In genomic region chr17:15990303-15990702, GRCm38 (mm10) we compare ENCODE assay signal across 12 mouse cellular contexts.
DNase-seq lines count a peak whose midpoint lies in the region; ATAC-seq and TF ChIP-seq lines count a peak whose summit lies in the region.
"Had no signal": no experiment of that assay in that cellular context is flagged by ENCODE, and none has a peak within 500 bp of the region (broad histone marks: within the 10 kb centered on the region; RNA-seq: fewer than 3 reads in every experiment).

No protein-coding gene starts in this region.

- WGBS in lung, embryonic 16.5 days = 22% methylated on average over 6 of the region's 6 CpGs
- WGBS in lung, postnatal 0 days = 31% methylated on average over 6 of the region's 6 CpGs
- 12% methylated on average over 6 of the region's 6 CpGs for WGBS in embryonic facial prominence, embryonic 12.5 days
- WGBS in neural tube, embryonic 15.5 days = 8% methylated on average over 6 of the region's 6 CpGs

- H3K4me2 ChIP-seq in lung, embryonic 16.5 days (ENCODE audit: low read depth, low read length) = no peak overlapping the region
- H3K4me2 ChIP-seq in lung, postnatal 0 days (replicated peaks; ENCODE audit: low read depth, low read length) = no peak overlapping the region
- H3K4me2 ChIP-seq in embryonic facial prominence, embryonic 12.5 days (replicated peaks) = no peak overlapping the region
- 0 out of 2 replicates have a peak overlapping the region, but pooled peaks have one; percentile 15 for H3K4me2 ChIP-seq in neural tube, embryonic 15.5 days
- H3K4me2 ChIP-seq: heart, embryonic 11.5 days; liver, embryonic 12.5 days; stomach, embryonic 15.5 days had no signal

- no peak overlapping the region for H3K9ac ChIP-seq in lung, embryonic 16.5 days (ENCODE audit: low read length)
- H3K9ac ChIP-seq in lung, postnatal 0 days (replicated peaks; ENCODE audit: low read depth) = no peak overlapping the region
- H3K9ac ChIP-seq in embryonic facial prominence, embryonic 12.5 days = no peak overlapping the region
- no peak overlapping the region for H3K9ac ChIP-seq in neural tube, embryonic 15.5 days (replicated peaks)
- H3K9ac ChIP-seq: liver, embryonic 12.5 days; stomach, embryonic 15.5 days had no signal

- no peaks in the 10 kb centered on the region; the same call in 1 of the 2 replicates for H3K4me1 ChIP-seq in lung, embryonic 16.5 days (replicated peaks; ENCODE audit: control insufficient read depth, insufficient read depth, low read length)
- no peaks in the 10 kb centered on the region for H3K4me1 ChIP-seq in lung, postnatal 0 days (ENCODE audit: insufficient read depth, low read depth, low read length)
- H3K4me1 ChIP-seq in embryonic facial prominence, embryonic 12.5 days = peaks cover 5% of the 10 kb centered on the region; the same call in 1 of the 2 replicates
- peaks cover 23% of the 10 kb centered on the region for H3K4me1 ChIP-seq in neural tube, embryonic 15.5 days
- H3K4me1 ChIP-seq: liver, embryonic 12.5 days had no signal

- peak; percentile 47; the same call in 1 of the 2 replicates for ATAC-seq in lung, embryonic 16.5 days (ENCODE audit: low read depth)
- no peak for ATAC-seq in lung, postnatal 0 days
- ATAC-seq in embryonic facial prominence, embryonic 12.5 days (ENCODE audit: insufficient number of reproducible peaks, insufficient read depth, low FRiP score, low TSS enrichment) = no peak
- peak; percentile 68 for ATAC-seq in neural tube, embryonic 15.5 days (ENCODE audit: low FRiP score)
- ATAC-seq: liver, embryonic 12.5 days had no signal

- no peak for TF ChIP-seq EP300 in lung, postnatal 0 days (IDR thresholded peaks at IDR 0.05)

- H3K27ac ChIP-seq in lung, embryonic 16.5 days (ENCODE audit: low read length) = no peak overlapping the region
- H3K27ac ChIP-seq in lung, postnatal 0 days (ENCODE audit: low read length) = no peak overlapping the region
- H3K27ac ChIP-seq in embryonic facial prominence, embryonic 12.5 days = peak overlapping the region; percentile 7; the same call in 1 of the 2 replicates
- H3K27ac ChIP-seq in neural tube, embryonic 15.5 days (replicated peaks) = peak overlapping the region; percentile 72
- H3K27ac ChIP-seq: liver, embryonic 12.5 days; stomach, embryonic 15.5 days had no signal

- H3K9me3 ChIP-seq in lung, embryonic 16.5 days (ENCODE audit: control insufficient read depth, low read length) = no peaks in the 10 kb centered on the region
- H3K9me3 ChIP-seq in lung, postnatal 0 days (ENCODE audit: low read length) = no peaks in the 10 kb centered on the region
- no peaks in the 10 kb centered on the region for H3K9me3 ChIP-seq in embryonic facial prominence, embryonic 12.5 days
- no peaks in the 10 kb centered on the region for H3K9me3 ChIP-seq in neural tube, embryonic 15.5 days (replicated peaks)
- H3K9me3 ChIP-seq: G1E; liver, embryonic 12.5 days; stomach, embryonic 15.5 days had no signal

- H3K27me3 ChIP-seq in lung, embryonic 16.5 days (ENCODE audit: control insufficient read depth, insufficient read depth, low read depth, low read length) = no peaks in the 10 kb centered on the region
- H3K27me3 ChIP-seq in lung, postnatal 0 days (replicated peaks; ENCODE audit: insufficient read depth, low read length) = no peaks in the 10 kb centered on the region
- H3K27me3 ChIP-seq in embryonic facial prominence, embryonic 12.5 days = no peaks in the 10 kb centered on the region
- no peaks in the 10 kb centered on the region for H3K27me3 ChIP-seq in neural tube, embryonic 15.5 days (replicated peaks)
- H3K27me3 ChIP-seq: liver, embryonic 12.5 days; stomach, embryonic 15.5 days had no signal

- TF ChIP-seq CTCF in lung, postnatal 0 days (IDR thresholded peaks at IDR 0.05) = no peak

- H3K4me3 ChIP-seq in lung, embryonic 16.5 days (ENCODE audit: low read length) = no peak overlapping the region
- no peak overlapping the region for H3K4me3 ChIP-seq in lung, postnatal 0 days (ENCODE audit: low read depth, low read length)
- H3K4me3 ChIP-seq in embryonic facial prominence, embryonic 12.5 days = no peak overlapping the region
- H3K4me3 ChIP-seq in neural tube, embryonic 15.5 days (replicated peaks) = no peak overlapping the region
- H3K4me3 ChIP-seq: liver, embryonic 12.5 days; stomach, embryonic 15.5 days had no signal

- no peak for DNase-seq in lung, postnatal 0 days (ENCODE audit: low spot score)
- DNase-seq in layer of hippocampus, adult 8-10 months (ENCODE audit: low spot score in 2 of 2) = peak; percentile 4 to 8
- DNase-seq in B cell, adult 2 months = no peak
- no peak for DNase-seq in heart, postnatal 4 days
- DNase-seq in cerebellum, adult 18-20 months = no peak

- H3K36me3 ChIP-seq in lung, embryonic 16.5 days (ENCODE audit: control insufficient read depth, insufficient read depth, low read length) = no peaks in the 10 kb centered on the region
- no peaks in the 10 kb centered on the region for H3K36me3 ChIP-seq in lung, postnatal 0 days (ENCODE audit: insufficient read depth, low read length)
- H3K36me3 ChIP-seq in embryonic facial prominence, embryonic 12.5 days = no peaks in the 10 kb centered on the region
- no peaks in the 10 kb centered on the region for H3K36me3 ChIP-seq in neural tube, embryonic 15.5 days
- H3K36me3 ChIP-seq: G1E; liver, embryonic 12.5 days; stomach, embryonic 15.5 days had no signal

Comparison
In these comparisons a context has a peak if more than half of its experiments do, and no peak if none do; other contexts are left out.
1. ATAC-seq: peak in lung, embryonic 16.5 days (single experiment) and neural tube, embryonic 15.5 days (single experiment); none in lung, postnatal 0 days (single experiment) and embryonic facial prominence, embryonic 12.5 days (single experiment).
2. H3K27ac ChIP-seq: peak in embryonic facial prominence, embryonic 12.5 days (single experiment) and neural tube, embryonic 15.5 days (single experiment); none in lung, embryonic 16.5 days (single experiment) and lung, postnatal 0 days (single experiment).
3. DNase-seq: peak in layer of hippocampus, adult 8-10 months (2 of 2); none in lung, postnatal 0 days (single experiment), B cell, adult 2 months (0 of 2), heart, postnatal 4 days (single experiment) and cerebellum, adult 18-20 months (0 of 2).